Mouse (Mus musculus) CD4-positive helper T cell, adult 2 months (primary cell): ENCODE results near the gene Lgr6.

Experiments
- DNase-seq: peaks from one replicate; pipeline ENCODE4 v3.0.0-alpha.2; 2012; ENCODE audit warnings: low read depth, missing footprints, low spot score

Lgr6 gene

DNA sequence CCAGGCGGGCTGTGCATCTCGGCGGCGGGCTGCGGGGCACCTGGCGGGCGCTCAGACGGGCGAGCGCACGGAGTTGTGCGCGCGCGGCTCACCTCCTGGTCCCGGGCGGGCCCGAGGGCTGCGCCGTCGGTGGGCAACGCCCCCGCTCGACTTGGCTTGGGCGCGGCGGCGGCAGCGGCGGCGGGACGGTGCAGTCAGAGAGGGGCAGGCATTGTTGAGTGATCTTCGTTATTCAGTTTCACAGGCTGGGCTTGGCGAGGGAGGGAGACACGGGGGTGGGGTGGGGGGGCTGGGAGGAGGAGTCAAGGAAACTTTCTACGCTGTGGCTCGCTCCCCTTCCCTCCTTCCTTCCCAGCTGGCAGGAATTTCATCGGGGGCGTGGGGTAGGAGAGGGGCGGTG is at the start of gene Lgr6:
Lgr6 (minus strand) TSS at position 153 of the 400 bp plus-strand sequence.
- peak; percentile 46 for DNase-seq

DNA sequence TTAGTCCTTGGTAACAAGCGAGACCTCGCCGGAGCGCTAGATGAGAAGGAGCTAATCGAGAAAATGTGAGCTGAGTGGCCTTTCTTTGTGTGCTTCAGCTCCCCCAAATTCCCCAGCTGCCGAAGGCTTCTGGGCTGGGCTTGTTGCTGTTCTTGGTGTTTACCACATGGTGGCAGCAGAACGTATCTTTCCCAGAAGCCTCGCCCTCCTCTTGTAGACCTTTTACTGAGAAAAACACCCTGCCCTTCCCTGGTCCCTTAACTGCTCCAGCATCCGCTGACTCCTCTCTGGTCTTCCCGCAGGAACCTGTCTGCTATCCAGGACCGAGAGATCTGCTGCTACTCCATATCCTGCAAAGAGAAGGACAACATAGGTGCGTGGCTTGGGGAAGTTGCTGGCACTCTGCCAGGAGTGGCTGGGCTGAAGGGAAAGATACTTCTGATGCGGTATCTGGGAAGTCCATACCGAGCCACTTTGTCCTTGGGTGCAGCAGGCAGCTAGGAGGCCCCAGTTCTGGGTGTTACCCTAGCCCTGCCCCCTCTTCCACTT is 49.4 kb upstream of the Lgr6 start:
- peak; percentile 73 for DNase-seq

DNA sequence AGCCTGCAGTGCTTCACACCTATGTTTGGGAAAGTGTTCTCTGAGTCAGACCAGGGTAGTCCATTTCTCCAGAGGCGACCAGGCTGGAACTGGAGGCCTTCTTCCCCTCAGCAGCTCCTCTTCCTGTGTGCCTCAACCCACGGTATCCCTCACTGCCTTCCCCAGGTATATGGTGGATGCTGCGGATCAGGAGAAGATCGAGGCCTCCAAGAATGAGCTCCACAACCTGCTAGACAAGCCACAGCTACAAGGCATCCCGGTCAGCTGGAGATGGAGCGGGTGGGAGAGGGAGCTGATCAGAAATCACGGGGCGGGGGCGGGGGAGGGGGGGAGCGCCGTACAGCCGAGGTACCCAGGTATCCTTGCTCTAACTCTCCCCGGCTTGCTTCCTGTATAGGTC is 48.9 kb upstream of the Lgr6 start:
- DNase-seq: no peak

GRCm38 (mm10) chr1:135148996-135149395 is 43.9 kb upstream of the Lgr6 start:
- DNase-seq: no peak

- DNase-seq: no peak
Observed at GRCm38 (mm10) chr1:135148476-135148875, 43.4 kb upstream of the Lgr6 start.

- no peak for DNase-seq
Observed at GRCm38 (mm10) chr1:135147702-135148058, 42.6 kb upstream of the Lgr6 start.

- peak; percentile 64 for DNase-seq
Observed at GRCm38 (mm10) chr1:135146946-135147701, 42.0 kb upstream of the Lgr6 start.

DNA sequence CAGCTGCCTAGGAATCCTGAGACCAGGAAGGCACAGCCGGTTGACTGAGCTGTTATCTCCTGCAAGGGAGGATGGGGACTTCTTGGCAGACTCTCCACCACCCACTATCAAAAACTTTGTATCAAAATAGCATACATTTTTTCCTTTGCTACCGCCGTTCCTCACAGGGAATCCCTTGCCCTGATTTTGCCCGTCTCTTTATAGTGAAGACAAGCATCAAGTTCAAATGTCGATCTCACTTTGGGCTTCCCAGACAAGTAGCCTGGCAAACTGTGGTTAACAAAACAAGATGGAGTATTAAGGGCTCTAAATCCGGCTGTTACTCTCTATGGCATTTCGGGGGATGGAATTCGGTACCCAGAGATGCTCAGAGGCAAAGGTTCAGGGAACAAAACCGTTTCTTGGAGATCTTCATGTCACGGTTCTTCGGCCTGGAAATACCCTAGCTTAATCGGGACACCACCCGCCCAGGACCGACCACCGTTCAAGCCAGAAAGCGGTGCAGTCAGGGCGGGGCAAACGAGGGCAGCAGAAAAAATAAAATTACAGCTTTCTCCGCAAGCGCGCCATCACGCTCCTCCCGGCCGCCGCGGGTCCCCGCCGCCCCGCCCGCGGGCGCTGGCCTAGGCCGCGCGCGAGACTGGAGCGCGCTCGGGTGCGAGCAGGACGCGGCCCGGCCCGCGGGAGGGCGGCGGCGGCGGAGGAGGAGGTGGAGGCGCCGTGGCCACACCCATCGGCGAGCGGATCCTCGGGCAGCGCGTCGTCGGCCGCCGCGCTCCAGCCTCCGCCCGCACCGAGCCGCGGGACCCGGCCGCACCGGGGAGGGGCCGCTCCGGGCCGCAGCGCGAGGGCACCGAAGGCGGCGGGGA is 41.2 kb upstream of the Lgr6 start, which contains the start of gene Arl8a:
Arl8a (plus strand) TSS at position 748 of the 869 bp plus-strand sequence.
- DNase-seq: peak; percentile 86

DNA sequence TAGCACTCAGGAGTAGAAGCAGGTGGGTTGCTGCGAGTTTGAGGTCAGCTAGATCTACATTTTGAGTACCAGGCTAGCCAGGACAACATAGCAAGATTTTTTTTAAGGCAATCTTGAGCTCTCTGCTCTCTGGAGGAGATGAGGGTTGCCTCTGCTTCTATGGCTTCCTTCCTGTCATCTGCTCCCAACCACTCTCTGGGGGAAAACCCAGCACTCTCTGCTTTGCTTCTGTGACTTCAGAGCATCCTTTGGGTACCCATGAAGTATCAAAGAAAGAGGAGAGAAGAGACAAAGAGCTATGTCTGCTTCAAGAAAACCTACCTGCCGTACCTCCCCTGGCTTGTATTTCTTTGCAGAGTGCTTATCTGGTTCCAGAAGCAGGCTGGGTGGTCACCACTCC is 38.9 kb upstream of the Lgr6 start:
- DNase-seq: peak; percentile 51

DNA sequence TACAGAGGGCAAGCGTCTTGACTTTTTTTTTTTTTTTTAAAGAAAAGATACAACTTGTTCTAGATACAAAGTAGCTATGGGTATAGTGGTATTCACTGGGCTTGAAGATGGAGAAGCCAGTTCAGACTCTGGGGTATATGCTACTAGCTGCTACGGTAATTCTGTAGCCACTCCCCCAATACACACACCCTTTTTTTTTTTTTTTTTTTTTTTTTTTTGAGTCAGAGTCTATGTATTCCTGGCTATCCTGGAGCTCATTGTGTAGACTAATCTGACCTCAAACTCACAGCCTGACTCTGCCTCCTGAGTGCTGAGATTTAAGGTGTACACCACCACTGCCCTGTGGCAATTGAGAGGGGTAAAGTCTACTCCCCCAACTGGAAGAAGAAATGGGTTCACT is 37.4 kb upstream of the Lgr6 start:
- DNase-seq: no peak

DNA sequence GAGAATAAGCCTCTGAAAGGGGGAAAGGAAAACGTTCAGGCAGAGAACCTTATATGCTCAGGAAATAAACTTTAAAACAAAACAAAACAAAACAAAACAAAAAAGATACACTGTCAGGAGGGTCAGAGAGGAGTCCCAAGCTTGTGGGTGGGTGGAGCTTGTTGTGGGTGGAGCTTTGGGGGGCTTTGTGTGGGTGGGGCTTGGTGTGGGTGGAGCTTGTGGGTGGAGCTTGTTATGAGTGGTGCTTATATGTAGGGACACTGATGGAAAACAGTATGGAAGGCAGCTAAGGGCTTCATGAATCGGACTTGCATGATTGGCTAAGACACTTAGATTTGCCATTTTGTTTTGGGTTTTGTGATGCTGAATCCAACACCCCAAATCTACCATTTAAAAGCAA is 34.8 kb upstream of the Lgr6 start:
- peak; percentile 32 for DNase-seq

DNA sequence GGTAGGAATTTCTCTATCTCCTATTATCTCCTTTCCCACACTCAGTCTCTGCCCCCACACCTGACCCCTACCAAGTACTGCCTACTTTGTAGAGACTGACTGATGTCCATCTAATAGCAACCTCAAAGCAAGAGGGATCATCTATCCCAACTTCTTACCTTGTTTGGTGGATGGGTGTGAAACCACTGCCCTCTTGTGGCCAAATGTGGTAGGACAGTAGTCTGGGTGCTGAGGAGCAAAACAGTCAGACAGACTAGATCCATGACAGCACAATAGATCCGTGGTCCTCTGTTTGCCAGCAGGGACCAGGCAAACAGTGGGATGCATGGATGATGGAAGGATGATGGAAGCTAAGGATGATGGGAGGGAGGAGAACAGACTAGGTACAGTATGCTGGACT is 31.4 kb upstream of the Lgr6 start:
- DNase-seq: peak; percentile 84

GRCm38 (mm10) chr1:135135111-135135787 is 30.2 kb upstream of the Lgr6 start:
- no peak for DNase-seq

GRCm38 (mm10) chr1:135133678-135134435 is 28.8 kb upstream of the Lgr6 start:
- DNase-seq: peak; percentile 44

DNA sequence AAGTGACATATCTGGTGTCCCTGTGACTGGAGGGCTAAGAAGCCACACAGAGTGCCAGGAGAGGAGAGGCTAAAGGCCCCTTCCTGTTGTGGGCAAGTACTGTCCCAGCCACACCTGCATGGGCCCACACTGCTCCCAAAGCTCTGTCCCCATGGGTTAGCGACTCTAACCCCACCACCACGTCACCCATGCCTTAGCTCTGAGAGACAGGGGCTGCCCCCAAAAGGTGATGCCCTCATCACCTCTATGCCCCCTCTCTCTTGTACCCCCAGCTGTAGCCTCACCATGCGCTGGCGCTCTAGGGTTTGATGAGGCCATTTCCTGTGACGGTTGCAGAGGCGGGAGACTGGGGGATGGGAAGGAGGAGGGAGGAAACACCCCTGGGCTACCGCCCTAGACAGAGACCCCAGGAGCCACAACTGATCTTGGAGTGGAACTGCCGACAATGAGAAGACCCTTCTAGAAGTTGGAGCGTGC is 27.9 kb upstream of the Lgr6 start:
- DNase-seq: peak; percentile 80

GRCm38 (mm10) chr1:135132473-135132872 is 27.4 kb upstream of the Lgr6 start, which contains the start of gene Ptpn7:
TSS of gene Ptpn7 (plus strand) at chr1:135132700.
- DNase-seq: peak; percentile 92

DNA sequence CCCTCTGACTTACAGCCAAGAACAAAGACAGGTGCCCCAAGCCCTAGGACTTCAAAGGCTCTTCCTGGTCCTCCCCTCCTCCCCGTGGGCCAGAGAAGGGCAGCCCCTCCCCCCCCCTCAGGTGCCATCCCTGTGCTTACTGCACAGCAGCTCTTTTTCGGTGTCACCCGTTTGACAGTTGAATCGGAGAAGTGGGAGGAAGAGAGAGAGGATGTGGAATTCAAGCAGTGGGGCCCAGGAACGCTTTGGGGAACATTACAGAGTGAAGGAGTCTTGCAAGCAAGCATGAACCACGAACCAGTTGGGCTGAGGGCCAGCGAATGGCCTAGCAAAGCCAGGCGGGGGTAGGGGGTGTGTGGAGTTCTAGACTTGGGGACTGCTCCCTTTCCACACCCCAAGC is 26.5 kb upstream of the Lgr6 start:
- peak; percentile 58 for DNase-seq

- DNase-seq: peak; percentile 83
Observed at GRCm38 (mm10) chr1:135131034-135131433, 26.0 kb upstream of the Lgr6 start.

DNA sequence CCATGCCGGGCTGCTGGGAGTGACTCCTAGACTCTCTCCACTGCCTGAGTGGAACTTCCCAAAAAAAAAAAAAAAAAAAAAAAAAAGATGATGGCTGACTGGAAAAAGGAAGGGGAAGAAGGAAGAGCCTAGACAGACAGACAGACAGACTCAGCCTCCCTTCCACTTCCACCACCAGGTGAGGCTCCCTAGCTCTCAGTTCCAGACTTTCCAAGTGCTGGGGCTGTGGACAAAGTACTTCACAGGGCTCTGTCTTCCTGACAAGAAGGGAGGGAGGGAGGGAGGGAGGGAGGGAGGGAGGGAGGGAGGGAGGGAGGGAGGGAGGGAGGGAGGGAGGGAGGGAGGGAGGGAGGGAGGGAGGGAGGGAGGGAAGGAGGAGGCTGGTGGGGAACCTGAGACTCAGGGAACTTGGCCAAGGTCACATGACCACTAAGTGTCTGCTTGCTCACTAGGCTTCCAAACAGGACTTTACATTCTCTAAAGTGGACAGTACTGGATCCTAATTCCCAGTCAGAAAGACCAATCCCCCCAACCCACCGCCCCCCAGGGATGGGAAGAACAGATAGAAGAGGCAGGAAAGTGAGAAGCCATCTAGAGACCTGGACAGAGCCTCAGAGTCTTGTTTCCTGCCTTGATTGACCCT is 25.4 kb upstream of the Lgr6 start:
- no peak for DNase-seq

DNA sequence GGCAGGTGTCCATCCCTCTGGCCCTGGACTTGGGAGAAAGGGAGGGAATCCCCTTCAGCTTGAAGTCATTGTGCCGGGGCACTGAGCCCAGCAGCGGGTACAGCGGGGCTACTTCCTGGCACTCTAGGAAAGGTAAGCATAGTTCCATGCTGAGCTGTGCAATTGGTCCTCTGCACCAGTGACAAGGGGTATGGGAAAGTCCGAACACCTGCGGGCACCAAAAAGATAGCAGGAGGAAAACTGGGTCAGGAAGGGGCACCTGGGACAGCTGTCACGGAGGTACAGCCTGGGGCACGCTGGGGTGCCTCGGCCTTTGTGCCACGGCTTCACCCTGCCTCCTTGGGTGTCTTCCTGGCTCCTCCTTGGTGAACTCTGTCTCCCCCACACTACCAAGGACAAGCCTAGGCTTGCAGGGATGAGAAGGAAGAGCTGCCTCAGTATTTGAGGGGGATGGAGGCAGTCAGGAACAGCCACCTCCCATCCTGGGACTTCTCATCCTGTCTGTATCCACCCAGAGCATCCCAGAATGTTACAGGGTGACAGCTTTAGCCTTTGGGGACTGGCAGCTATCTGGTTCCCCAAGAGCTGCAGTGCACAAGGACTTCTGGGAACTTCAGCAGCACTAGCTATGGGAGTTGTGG is 24.6 kb upstream of the Lgr6 start:
- DNase-seq: peak; percentile 49
